Mouse (Mus musculus): ENCODE data around the gene Col23a1. TPM values are rescaled to one million over a fixed set of nuclear protein-coding genes. Genes with fewer than 3 reads are reported as not detected.

Col23a1 gene
- polyA plus RNA-seq, 1 experiment from 2014 or later, result 6.8 TPM

DNA sequence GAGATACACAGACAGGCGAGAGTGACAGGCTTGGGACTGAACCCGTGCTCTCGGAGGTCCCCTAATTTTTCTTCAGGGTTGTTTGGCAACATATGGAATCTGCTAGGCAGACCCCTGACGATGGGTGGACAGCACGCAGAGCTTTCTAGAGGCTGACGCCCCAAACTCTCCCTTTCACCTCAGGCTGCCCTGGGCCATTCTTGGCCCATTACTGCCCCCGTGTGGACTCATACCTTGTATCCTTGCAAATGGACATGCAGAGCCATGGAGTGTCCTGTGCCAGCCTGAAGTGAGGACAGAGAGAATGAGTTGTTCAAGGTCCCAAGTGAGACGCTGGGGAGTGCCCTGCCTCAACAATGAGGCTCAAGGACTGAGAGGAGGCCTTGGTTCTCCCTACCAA is 293.0 kb downstream of the Col23a1 start:
- Histone ChIP-seq H3K27ac (no peak overlapping the region), H3K27me3 (no peaks in the 10 kb centered on the region), H3K9ac (no peak overlapping the region), H3K4me2 (no peak overlapping the region), H3K4me3 (replicated peaks) (no peak overlapping the region), H3K4me1 (peaks cover 23% of the 10 kb centered on the region), H3K36me3 (replicated peaks) (peaks cover 21% of the 10 kb centered on the region), H3K9me3 (no peaks in the 10 kb centered on the region)
- ATAC-seq (ENCODE audit: low FRiP score), result no peak
- whole genome bisulfite sequencing, result 27% methylated on average over 8 of the region's 8 CpGs

DNA sequence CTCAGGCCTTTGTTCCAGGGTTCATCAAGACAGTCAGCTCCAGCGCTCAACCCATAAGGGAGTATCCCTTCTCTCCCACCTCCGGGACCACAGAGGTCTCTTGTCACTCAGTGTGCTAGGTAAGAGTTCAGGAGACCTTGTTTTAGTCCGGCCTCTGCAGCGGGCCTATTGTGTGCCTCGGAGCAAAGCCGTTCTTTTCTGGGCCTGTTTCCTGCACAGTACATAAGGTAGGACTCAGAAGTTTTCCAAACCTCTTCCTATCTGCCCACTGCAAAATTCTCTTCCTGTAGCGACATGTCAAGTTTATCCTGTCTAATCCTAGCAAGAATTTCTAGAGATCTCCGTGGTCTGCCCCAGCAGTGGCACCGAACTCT is 294.3 kb downstream of the Col23a1 start:
- H3K4me2 ChIP-seq, result peak overlapping the region; percentile 91
- H3K9ac ChIP-seq, result peak overlapping the region; percentile 64
- H3K27ac ChIP-seq, result peak overlapping the region; percentile 95
- no peaks in the 10 kb centered on the region for H3K9me3 ChIP-seq
- H3K27me3 ChIP-seq, result no peaks in the 10 kb centered on the region
- peak; percentile 18 for ATAC-seq (ENCODE audit: low FRiP score)
- H3K4me1 ChIP-seq, result peaks cover 23% of the 10 kb centered on the region
- H3K36me3 ChIP-seq (replicated peaks), result peaks cover 34% of the 10 kb centered on the region
- WGBS, result 11% methylated on average over 9 of the region's 9 CpGs
- H3K4me3 ChIP-seq (replicated peaks), result peak overlapping the region; percentile 63

DNA sequence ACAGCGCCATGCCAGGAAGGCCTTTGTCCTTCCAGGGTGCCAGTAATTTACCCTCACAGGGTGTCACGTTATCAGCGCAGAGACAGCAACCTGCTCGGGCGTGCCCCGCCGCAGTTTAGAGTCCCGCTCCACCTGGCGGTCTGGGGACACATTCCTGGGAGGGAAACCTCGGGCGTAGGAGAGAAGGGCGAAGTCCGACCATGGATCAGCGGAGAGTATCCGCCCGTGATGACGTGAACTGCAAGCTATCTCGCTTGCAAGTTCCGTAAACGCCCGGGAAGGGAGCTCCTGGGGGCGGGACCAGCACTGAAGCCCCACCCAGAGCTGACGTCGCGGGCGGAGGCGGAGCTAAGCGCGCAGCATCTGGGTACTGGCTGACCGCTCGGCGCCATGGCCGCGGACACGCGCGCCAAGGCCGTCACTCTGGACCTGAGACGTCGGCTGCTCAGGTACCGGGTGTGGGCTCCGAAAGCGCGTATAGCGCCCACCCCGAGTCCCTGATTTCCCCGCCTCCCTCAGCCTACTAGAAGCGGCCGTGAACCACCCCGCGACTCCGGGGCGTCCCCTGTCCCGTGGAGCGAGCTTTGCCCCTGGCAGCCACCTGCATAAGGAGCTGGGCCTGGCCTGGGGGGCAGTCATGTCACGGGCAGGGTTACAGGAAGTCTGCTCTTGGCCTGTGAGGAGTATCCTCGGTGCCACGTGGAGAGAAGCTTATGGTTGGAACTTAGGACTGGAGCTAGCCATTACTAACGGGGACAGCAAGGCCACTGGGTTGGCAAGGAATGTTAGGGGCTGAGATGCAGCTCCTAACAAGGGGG is 294.9 kb downstream of the Col23a1 start, which contains the start of gene Phykpl:
Gene Phykpl, plus strand, starts transcription at position 327 of the 818 bp plus-strand sequence.
- peaks cover 23% of the 10 kb centered on the region for H3K4me1 ChIP-seq
- peak within 1 kb of the TSS; percentile 91 for H3K4me2 ChIP-seq
- H3K9ac ChIP-seq, result peak within 1 kb of the TSS; percentile 80
- H3K27ac ChIP-seq, result peak within 1 kb of the TSS; percentile 95
- H3K27me3 ChIP-seq, result no peaks in the 10 kb centered on the region
- peaks cover 40% of the 10 kb centered on the region for H3K36me3 ChIP-seq (replicated peaks)
- H3K4me3 ChIP-seq (replicated peaks), result peak within 1 kb of the TSS; percentile 63
- H3K9me3 ChIP-seq, result no peaks in the 10 kb centered on the region
- WGBS, result under 1% methylated on average over 59 of the region's 59 CpGs
- peak; percentile 93 for ATAC-seq (ENCODE audit: low FRiP score)

DNA sequence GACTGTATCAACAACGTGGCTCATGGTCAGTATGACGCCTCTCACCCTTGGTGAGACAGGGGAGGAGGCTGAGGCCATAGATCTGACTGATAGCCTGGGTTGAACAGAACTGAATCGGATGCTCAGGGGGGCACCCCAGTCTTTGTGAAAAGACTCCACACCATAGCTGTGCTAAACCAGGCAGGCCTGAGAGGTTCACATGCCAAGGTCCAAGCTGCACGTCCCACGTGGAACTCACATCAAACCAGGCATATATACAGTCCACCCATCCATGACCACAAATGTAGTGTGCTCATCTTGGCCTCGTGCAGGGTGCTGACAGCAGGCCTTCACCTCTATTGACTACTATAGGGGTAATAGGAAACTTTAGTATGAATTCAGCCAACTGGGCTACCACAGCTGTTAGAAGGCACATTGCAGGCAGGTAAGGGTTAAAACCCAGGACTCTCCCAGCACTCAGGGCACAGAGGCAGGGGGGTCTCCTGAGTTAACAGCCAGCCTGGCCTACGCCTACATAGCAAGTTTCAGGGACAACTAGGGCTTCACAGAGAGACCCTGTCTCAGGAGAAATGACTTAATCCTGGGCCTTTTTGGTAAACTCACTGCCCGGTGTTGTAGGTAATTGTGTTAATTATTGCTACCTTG is 296.0 kb downstream of the Col23a1 start:
- Histone ChIP-seq H3K27ac (peak overlapping the region; percentile 89), H3K9me3 (no peaks in the 10 kb centered on the region)
- WGBS, result 72% methylated on average over 8 of the region's 8 CpGs

DNA sequence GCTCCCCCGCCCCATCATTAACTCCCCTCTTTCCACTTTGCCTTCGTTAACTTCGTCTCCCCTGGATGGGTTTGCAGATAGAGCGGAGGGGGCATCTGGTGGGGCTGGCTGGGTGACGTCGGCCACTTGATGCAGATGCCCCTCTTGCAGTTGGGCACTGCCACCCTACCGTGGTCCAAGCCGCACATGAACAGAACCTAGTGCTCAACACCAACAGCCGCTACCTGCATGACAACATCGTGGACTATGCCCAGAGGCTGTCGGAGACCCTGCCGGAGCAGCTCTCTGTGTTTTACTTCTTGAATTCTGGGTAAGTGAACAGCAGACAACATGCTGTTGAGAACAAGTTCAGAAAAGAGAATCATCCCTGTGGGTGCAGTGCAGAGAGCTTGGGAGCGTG is 296.7 kb downstream of the Col23a1 start:
- H3K4me1 ChIP-seq, result peaks cover 23% of the 10 kb centered on the region
- H3K9me3 ChIP-seq, result no peaks in the 10 kb centered on the region
- no peaks in the 10 kb centered on the region for H3K27me3 ChIP-seq
- no peak for ATAC-seq (ENCODE audit: low FRiP score)
- WGBS, result 88% methylated on average over 13 of the region's 13 CpGs
- H3K4me3 ChIP-seq (replicated peaks), result no peak overlapping the region
- H3K36me3 ChIP-seq (replicated peaks), result peaks cover 58% of the 10 kb centered on the region
- H3K9ac ChIP-seq, result no peak overlapping the region
- H3K4me2 ChIP-seq, result no peak overlapping the region
- H3K27ac ChIP-seq, result 0 out of 2 replicates have a peak overlapping the region, but pooled peaks have one; percentile 1

More for the DNA sequence above, 296.0 kb downstream of the Col23a1 start:
- Histone ChIP-seq H3K9ac (0 out of 2 replicates have a peak overlapping the region, but pooled peaks have one; percentile 80), H3K4me1 (peaks cover 23% of the 10 kb centered on the region), H3K4me2 (peak overlapping the region; percentile 91), H3K4me3 (replicated peaks) (peak overlapping the region; percentile 63), H3K27me3 (no peaks in the 10 kb centered on the region), H3K36me3 (replicated peaks) (peaks cover 51% of the 10 kb centered on the region)
- ATAC-seq (ENCODE audit: low FRiP score), result 0 out of 2 replicates have a peak, but pooled peaks have one; percentile 3

DNA sequence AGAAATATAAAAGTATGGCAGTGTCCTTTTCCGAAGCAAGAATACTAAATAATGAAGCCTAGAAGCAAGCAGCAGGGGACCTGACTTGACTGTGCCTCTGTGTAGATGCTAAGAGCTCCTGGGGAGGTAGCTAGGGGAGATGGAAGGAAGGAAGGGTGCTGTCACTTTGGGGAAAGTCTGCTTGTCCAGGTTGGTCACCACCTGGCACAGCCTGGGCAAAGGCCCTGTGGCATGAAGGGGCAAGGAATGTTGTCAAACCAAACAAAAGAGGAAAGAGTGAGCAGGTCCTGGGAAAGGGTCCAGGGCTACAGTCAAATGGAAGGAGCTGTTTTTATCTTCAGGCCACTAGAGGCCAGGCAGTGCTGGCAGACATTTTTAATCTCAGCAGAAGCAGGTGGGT is 297.3 kb downstream of the Col23a1 start:
- Histone ChIP-seq H3K9me3 (no peaks in the 10 kb centered on the region), H3K27ac (no peak overlapping the region), H3K4me1 (peaks cover 23% of the 10 kb centered on the region), H3K36me3 (replicated peaks) (peaks cover 64% of the 10 kb centered on the region), H3K27me3 (no peaks in the 10 kb centered on the region), H3K9ac (no peak overlapping the region), H3K4me3 (replicated peaks) (no peak overlapping the region), H3K4me2 (no peak overlapping the region)
- ATAC-seq (ENCODE audit: low FRiP score), result no peak
- WGBS, result 97% methylated on average over 1 of the region's 1 CpGs

DNA sequence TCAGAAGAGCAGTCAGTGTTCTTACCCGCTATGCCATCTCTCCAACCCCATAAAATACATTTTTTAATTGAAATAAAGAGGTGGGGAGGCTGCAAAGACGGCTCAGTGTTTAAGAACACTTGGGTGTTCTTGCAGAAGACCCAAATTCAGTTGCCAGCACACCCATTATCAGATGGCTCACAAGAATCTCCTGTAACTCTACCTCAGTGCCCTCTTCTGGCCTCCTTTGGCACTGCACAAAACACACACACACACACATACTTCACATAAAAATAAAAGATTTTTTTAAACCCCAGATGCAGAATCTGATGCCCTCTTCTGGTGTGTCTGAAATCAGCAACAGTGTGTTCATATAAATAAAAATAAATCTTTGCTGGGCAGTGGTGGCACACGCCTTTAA is 299.1 kb downstream of the Col23a1 start:
- 98% methylated on average over 3 of the region's 3 CpGs for WGBS
- Histone ChIP-seq H3K4me2 (no peak overlapping the region), H3K9ac (no peak overlapping the region), H3K27me3 (no peaks in the 10 kb centered on the region), H3K4me3 (replicated peaks) (no peak overlapping the region), H3K4me1 (peaks cover 16% of the 10 kb centered on the region), H3K27ac (no peak overlapping the region), H3K9me3 (no peaks in the 10 kb centered on the region), H3K36me3 (replicated peaks) (peaks cover 82% of the 10 kb centered on the region)
- no peak for ATAC-seq (ENCODE audit: low FRiP score)

DNA sequence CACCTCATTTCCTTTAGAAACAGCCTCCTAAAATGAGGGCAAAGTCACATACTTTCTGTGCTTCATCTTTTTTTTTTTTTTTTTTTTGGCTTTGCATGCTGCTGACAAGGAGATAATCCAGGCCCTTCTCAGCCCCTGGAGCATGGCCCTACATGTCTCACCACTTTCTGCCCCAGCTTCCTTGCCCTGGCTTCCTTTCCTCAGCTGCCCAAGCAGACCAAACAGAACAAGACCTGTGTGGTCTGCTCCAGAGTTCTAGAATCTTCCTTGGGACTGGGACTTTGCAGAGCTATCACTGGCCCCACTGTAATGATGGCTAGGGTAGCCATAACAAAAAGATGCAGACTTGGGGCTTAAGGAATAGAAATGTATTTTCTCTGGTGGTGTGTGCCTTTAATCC is 300.3 kb downstream of the Col23a1 start:
- H3K4me3 ChIP-seq (replicated peaks), result no peak overlapping the region
- peaks cover 8% of the 10 kb centered on the region for H3K4me1 ChIP-seq
- H3K36me3 ChIP-seq (replicated peaks), result peaks cover 93% of the 10 kb centered on the region
- H3K4me2 ChIP-seq, result no peak overlapping the region
- no peaks in the 10 kb centered on the region for H3K27me3 ChIP-seq
- H3K9ac ChIP-seq, result no peak overlapping the region
- H3K27ac ChIP-seq, result no peak overlapping the region
- no peaks in the 10 kb centered on the region for H3K9me3 ChIP-seq
- ATAC-seq (ENCODE audit: low FRiP score), result no peak

DNA sequence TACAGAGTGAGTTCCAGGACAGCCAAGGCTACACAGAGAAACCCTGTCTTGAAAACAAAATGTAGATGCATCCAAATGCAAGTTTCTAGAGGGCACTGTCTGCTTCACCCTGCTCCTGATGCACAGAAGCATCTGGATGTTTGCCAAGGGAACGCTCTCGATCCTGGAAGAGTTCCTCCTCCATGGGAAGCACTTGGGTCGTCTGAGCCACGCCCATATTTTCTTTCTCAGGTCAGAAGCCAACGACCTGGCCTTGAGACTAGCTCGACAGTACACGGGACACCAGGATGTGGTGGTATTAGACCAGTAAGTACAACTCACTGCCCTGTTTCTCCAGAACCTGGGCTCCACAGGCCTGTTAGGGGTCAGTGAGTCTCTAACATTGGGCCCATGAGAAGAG is 301.4 kb downstream of the Col23a1 start:
- Histone ChIP-seq H3K4me1 (no peaks in the 10 kb centered on the region), H3K4me3 (replicated peaks) (no peak overlapping the region), H3K9me3 (no peaks in the 10 kb centered on the region), H3K9ac (no peak overlapping the region), H3K27ac (no peak overlapping the region), H3K27me3 (no peaks in the 10 kb centered on the region), H3K36me3 (replicated peaks) (peaks cover 99% of the 10 kb centered on the region), H3K4me2 (no peak overlapping the region)
- 86% methylated on average over 7 of the region's 7 CpGs for WGBS
- no peak for ATAC-seq (ENCODE audit: low FRiP score)

DNA sequence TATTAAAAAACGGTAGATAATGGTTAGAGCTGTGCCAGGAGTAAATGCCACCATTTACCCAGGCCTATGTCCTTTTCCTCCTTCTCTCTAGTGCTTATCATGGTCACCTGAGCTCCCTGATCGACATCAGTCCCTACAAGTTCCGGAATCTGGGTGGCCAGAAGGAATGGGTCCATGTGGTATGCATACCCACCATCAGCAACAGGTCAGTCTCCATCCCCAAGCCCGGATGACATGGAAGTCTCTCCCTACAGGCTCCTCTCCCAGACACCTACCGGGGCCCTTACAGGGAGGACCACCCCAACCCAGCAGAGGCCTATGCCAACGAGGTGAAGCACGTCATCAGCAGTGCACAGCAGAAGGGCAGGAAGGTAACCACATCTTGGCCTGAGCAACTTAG is 302.2 kb downstream of the Col23a1 start:
- peaks cover 99% of the 10 kb centered on the region for H3K36me3 ChIP-seq (replicated peaks)
- ATAC-seq (ENCODE audit: low FRiP score), result no peak
- 94% methylated on average over 7 of the region's 7 CpGs for WGBS

DNA sequence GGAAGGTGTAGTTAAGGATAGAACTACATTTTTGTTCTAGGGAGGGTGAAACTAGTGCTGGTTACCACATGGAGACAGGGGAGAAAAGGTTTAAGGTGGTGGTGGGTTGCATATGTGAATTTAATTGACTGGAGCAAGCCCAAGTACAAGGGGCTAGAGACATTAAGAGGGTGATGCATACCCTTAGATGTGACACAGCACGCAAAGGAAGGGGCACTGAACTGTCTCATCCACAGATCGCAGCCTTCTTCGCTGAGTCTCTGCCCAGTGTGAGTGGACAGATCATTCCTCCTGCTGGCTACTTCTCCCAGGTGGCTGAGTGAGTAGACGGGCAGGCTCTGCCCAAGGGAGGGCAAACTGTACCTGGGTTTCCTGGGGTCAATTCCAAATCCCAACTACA is 303.6 kb downstream of the Col23a1 start:
- no peak overlapping the region for H3K4me2 ChIP-seq
- no peaks in the 10 kb centered on the region for H3K27me3 ChIP-seq
- no peaks in the 10 kb centered on the region for H3K9me3 ChIP-seq
- 0 out of 2 replicates have a peak, but pooled peaks have one; percentile 9 for ATAC-seq (ENCODE audit: low FRiP score)
- peaks cover 99% of the 10 kb centered on the region for H3K36me3 ChIP-seq (replicated peaks)
- no peak overlapping the region for H3K9ac ChIP-seq
- no peak overlapping the region for H3K4me3 ChIP-seq (replicated peaks)
- WGBS, result 94% methylated on average over 4 of the region's 4 CpGs
- H3K27ac ChIP-seq, result no peak overlapping the region
- H3K4me1 ChIP-seq, result peaks cover 2% of the 10 kb centered on the region; the same call in 1 of the 2 replicates

More for the DNA sequence above, 302.2 kb downstream of the Col23a1 start:
- Histone ChIP-seq H3K27ac (no peak overlapping the region), H3K27me3 (no peaks in the 10 kb centered on the region), H3K9me3 (no peaks in the 10 kb centered on the region), H3K4me2 (no peak overlapping the region), H3K4me1 (no peaks in the 10 kb centered on the region), H3K9ac (no peak overlapping the region), H3K4me3 (replicated peaks) (no peak overlapping the region)

DNA sequence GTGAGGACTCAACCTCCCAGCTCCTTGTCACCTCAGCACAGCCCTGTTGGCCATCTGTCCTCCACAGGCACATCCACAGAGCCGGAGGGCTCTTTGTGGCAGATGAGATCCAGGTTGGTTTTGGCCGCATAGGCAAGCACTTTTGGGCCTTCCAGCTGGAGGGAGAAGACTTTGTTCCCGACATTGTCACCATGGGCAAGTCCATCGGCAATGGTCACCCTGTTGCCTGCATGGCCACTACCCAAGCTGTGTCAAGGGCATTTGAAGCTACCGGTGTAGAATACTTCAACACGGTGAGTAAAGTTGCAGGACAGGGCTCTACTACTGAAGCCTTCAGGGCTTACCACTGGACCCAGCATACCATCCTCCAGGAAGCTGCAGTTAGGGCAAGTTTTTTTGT is 304.1 kb downstream of the Col23a1 start:
- no peak overlapping the region for H3K9ac ChIP-seq
- 91% methylated on average over 6 of the region's 6 CpGs for WGBS
- 0 out of 2 replicates have a peak, but pooled peaks have one; percentile 17 for ATAC-seq (ENCODE audit: low FRiP score)

More for the DNA sequence above, 304.1 kb downstream of the Col23a1 start:
- Histone ChIP-seq H3K4me2 (no peak overlapping the region), H3K4me1 (peaks cover 4% of the 10 kb centered on the region; the same call in 1 of the 2 replicates), H3K27me3 (no peaks in the 10 kb centered on the region), H3K9me3 (no peaks in the 10 kb centered on the region), H3K4me3 (replicated peaks) (no peak overlapping the region), H3K36me3 (replicated peaks) (peaks cover 99% of the 10 kb centered on the region), H3K27ac (no peak overlapping the region)
